Mouse (Mus musculus) stomach, postnatal 0 days (tissue): Measurements from ENCODE around the gene Abhd14a.

Source experiments
- CTCF ChIP-seq: IDR thresholded peaks from 2 replicates; pipeline ENCODE4 v1.5.1; 2016; ENCODE audit warnings: antibody characterized with exemption, low read depth, mild to moderate bottlenecking, moderate library complexity
- EP300 ChIP-seq: optimal IDR thresholded peaks from 2 replicates; pipeline ENCODE3; 2016; ENCODE audit warnings: antibody characterized with exemption

- TF ChIP-seq CTCF (no peak), EP300 (no peak)
Measured at GRCm38 (mm10) chr9:106462430-106462800, 14.9 kb upstream of the Abhd14a start.
